Mouse (Mus musculus): ENCODE data around the gene Nmral1.

- TF ChIP-seq HCFC1 (IDR thresholded peaks at IDR 0.05; ENCODE audit: borderline replicate concordance, insufficient read depth, low read length) (no peak), ZNF384 (IDR thresholded peaks at IDR 0.05; ENCODE audit: low read depth, low read length) (no peak), CHD2 (IDR thresholded peaks at IDR 0.05; ENCODE audit: low read depth, low read length) (no peak), ZC3H11A (IDR thresholded peaks at IDR 0.05; ENCODE audit: borderline replicate concordance, low read depth, low read length) (no peak)
Observed at GRCm38 (mm10) chr16:4765852-4766251, 46.7 kb upstream of the Nmral1 start.

All from ES-E14 (cell line).